Mouse (Mus musculus): ENCODE measurements around the gene Nt5c2. TPM values are rescaled to one million over a fixed set of nuclear protein-coding genes. Genes with fewer than 3 reads are reported as not detected.

The Nt5c2 gene
- polyA plus RNA-seq, 1 experiment from 2014 or later, result 45.3 TPM

- Histone ChIP-seq H3K27me3 (replicated peaks; ENCODE audit: insufficient read depth, low read length) (no peaks in the 10 kb centered on the region), H3K27ac (ENCODE audit: low read length) (no peak overlapping the region), H3K36me3 (ENCODE audit: insufficient read depth, low read length) (peaks cover 5% of the 10 kb centered on the region; the same call in 1 of the 2 replicates), H3K4me3 (ENCODE audit: low read depth, low read length) (no peak overlapping the region), H3K4me1 (ENCODE audit: insufficient read depth, low read depth, low read length) (no peaks in the 10 kb centered on the region), H3K9ac (replicated peaks; ENCODE audit: low read depth) (no peak overlapping the region), H3K4me2 (replicated peaks; ENCODE audit: low read depth, low read length) (no peak overlapping the region), H3K9me3 (ENCODE audit: low read length) (no peaks in the 10 kb centered on the region)
- DNase-seq (ENCODE audit: low spot score) (no peak), ATAC-seq (no peak)
- TF ChIP-seq EP300 (IDR thresholded peaks at IDR 0.05) (no peak), CTCF (IDR thresholded peaks at IDR 0.05) (no peak)
- WGBS, result 53% methylated on average over 3 of the region's 3 CpGs
Observed at GRCm38 (mm10) chr19:46911492-46911891, 103.5 kb downstream of the Nt5c2 start.

- no peaks in the 10 kb centered on the region for H3K9me3 ChIP-seq (ENCODE audit: low read length)
- ATAC-seq (peak; percentile 62), DNase-seq (ENCODE audit: low spot score) (peak; percentile 79)
- H3K9ac ChIP-seq (replicated peaks; ENCODE audit: low read depth), result no peak overlapping the region
- H3K27me3 ChIP-seq (replicated peaks; ENCODE audit: insufficient read depth, low read length), result no peaks in the 10 kb centered on the region
- H3K4me2 ChIP-seq (replicated peaks; ENCODE audit: low read depth, low read length), result no peak overlapping the region
- 66% methylated on average over 4 of the region's 4 CpGs for WGBS
- TF ChIP-seq CTCF (IDR thresholded peaks at IDR 0.05) (no peak), EP300 (IDR thresholded peaks at IDR 0.05) (peak; percentile 75)
- H3K4me1 ChIP-seq (ENCODE audit: insufficient read depth, low read depth, low read length), result no peaks in the 10 kb centered on the region
- H3K27ac ChIP-seq (ENCODE audit: low read length), result peak overlapping the region; percentile 33
- H3K36me3 ChIP-seq (ENCODE audit: insufficient read depth, low read length), result peaks cover 5% of the 10 kb centered on the region; the same call in 1 of the 2 replicates
- no peak overlapping the region for H3K4me3 ChIP-seq (ENCODE audit: low read depth, low read length)
Observed at GRCm38 (mm10) chr19:46908977-46909376, 106.0 kb downstream of the Nt5c2 start.

GRCm38 (mm10) chr19:46908207-46908606 is 106.7 kb downstream of the Nt5c2 start:
- Histone ChIP-seq H3K4me1 (ENCODE audit: insufficient read depth, low read depth, low read length) (no peaks in the 10 kb centered on the region), H3K9ac (replicated peaks; ENCODE audit: low read depth) (no peak overlapping the region), H3K4me3 (ENCODE audit: low read depth, low read length) (no peak overlapping the region), H3K36me3 (ENCODE audit: insufficient read depth, low read length) (peaks cover 5% of the 10 kb centered on the region; the same call in 1 of the 2 replicates), H3K4me2 (replicated peaks; ENCODE audit: low read depth, low read length) (no peak overlapping the region), H3K9me3 (ENCODE audit: low read length) (no peaks in the 10 kb centered on the region), H3K27me3 (replicated peaks; ENCODE audit: insufficient read depth, low read length) (no peaks in the 10 kb centered on the region), H3K27ac (ENCODE audit: low read length) (no peak overlapping the region)
- no peak for DNase-seq (ENCODE audit: low spot score)
- WGBS, result 83% methylated on average over 5 of the region's 5 CpGs
- ATAC-seq, result no peak
- no peak for TF ChIP-seq CTCF (IDR thresholded peaks at IDR 0.05)
- TF ChIP-seq EP300 (IDR thresholded peaks at IDR 0.05), result no peak

GRCm38 (mm10) chr19:46905971-46906370 is 109.0 kb downstream of the Nt5c2 start:
- WGBS, result 82% methylated on average over 4 of the region's 4 CpGs
- DNase-seq (ENCODE audit: low spot score), result no peak
- no peaks in the 10 kb centered on the region for H3K9me3 ChIP-seq (ENCODE audit: low read length)

GRCm38 (mm10) chr19:46905383-46905782 is 109.6 kb downstream of the Nt5c2 start:
- no peak for DNase-seq (ENCODE audit: low spot score)
- H3K4me1 ChIP-seq (ENCODE audit: insufficient read depth, low read depth, low read length), result no peaks in the 10 kb centered on the region
- no peaks in the 10 kb centered on the region for H3K27me3 ChIP-seq (replicated peaks; ENCODE audit: insufficient read depth, low read length)
- no peak overlapping the region for H3K4me2 ChIP-seq (replicated peaks; ENCODE audit: low read depth, low read length)
- TF ChIP-seq EP300 (IDR thresholded peaks at IDR 0.05) (no peak), CTCF (IDR thresholded peaks at IDR 0.05) (no peak)
- no peaks in the 10 kb centered on the region for H3K36me3 ChIP-seq (ENCODE audit: insufficient read depth, low read length)
- no peak overlapping the region for H3K27ac ChIP-seq (ENCODE audit: low read length)
- no peak overlapping the region for H3K4me3 ChIP-seq (ENCODE audit: low read depth, low read length)
- H3K9me3 ChIP-seq (ENCODE audit: low read length), result no peaks in the 10 kb centered on the region
- ATAC-seq, result no peak
- H3K9ac ChIP-seq (replicated peaks; ENCODE audit: low read depth), result no peak overlapping the region

More at GRCm38 (mm10) chr19:46905971-46906370, 109.0 kb downstream of the Nt5c2 start:
- ATAC-seq, result no peak
- TF ChIP-seq EP300 (IDR thresholded peaks at IDR 0.05), result no peak
- H3K27me3 ChIP-seq (replicated peaks; ENCODE audit: insufficient read depth, low read length), result no peaks in the 10 kb centered on the region
- no peaks in the 10 kb centered on the region for H3K36me3 ChIP-seq (ENCODE audit: insufficient read depth, low read length)
- H3K4me1 ChIP-seq (ENCODE audit: insufficient read depth, low read depth, low read length), result no peaks in the 10 kb centered on the region
- H3K27ac ChIP-seq (ENCODE audit: low read length), result no peak overlapping the region
- no peak overlapping the region for H3K4me2 ChIP-seq (replicated peaks; ENCODE audit: low read depth, low read length)
- H3K4me3 ChIP-seq (ENCODE audit: low read depth, low read length), result no peak overlapping the region
- no peak overlapping the region for H3K9ac ChIP-seq (replicated peaks; ENCODE audit: low read depth)

GRCm38 (mm10) chr19:46904907-46905306 is 110.0 kb downstream of the Nt5c2 start:
- H3K27ac ChIP-seq (ENCODE audit: low read length), result no peak overlapping the region
- no peaks in the 10 kb centered on the region for H3K36me3 ChIP-seq (ENCODE audit: insufficient read depth, low read length)
- H3K27me3 ChIP-seq (replicated peaks; ENCODE audit: insufficient read depth, low read length), result no peaks in the 10 kb centered on the region
- H3K9me3 ChIP-seq (ENCODE audit: low read length), result no peaks in the 10 kb centered on the region
- no peak for TF ChIP-seq CTCF (IDR thresholded peaks at IDR 0.05)
- no peak for TF ChIP-seq EP300 (IDR thresholded peaks at IDR 0.05)
- H3K4me2 ChIP-seq (replicated peaks; ENCODE audit: low read depth, low read length), result no peak overlapping the region
- ATAC-seq (no peak), DNase-seq (ENCODE audit: low spot score) (no peak)
- no peaks in the 10 kb centered on the region for H3K4me1 ChIP-seq (ENCODE audit: insufficient read depth, low read depth, low read length)
- no peak overlapping the region for H3K9ac ChIP-seq (replicated peaks; ENCODE audit: low read depth)
- no peak overlapping the region for H3K4me3 ChIP-seq (ENCODE audit: low read depth, low read length)
- 100% methylated on average over 1 of the region's 1 CpGs for WGBS

- no peak overlapping the region for H3K4me3 ChIP-seq (ENCODE audit: low read depth, low read length)
- TF ChIP-seq EP300 (IDR thresholded peaks at IDR 0.05) (no peak), CTCF (IDR thresholded peaks at IDR 0.05) (no peak)
- no peak for ATAC-seq
- no peaks in the 10 kb centered on the region for H3K4me1 ChIP-seq (ENCODE audit: insufficient read depth, low read depth, low read length)
- H3K9me3 ChIP-seq (ENCODE audit: low read length), result no peaks in the 10 kb centered on the region
- no peak overlapping the region for H3K27ac ChIP-seq (ENCODE audit: low read length)
- WGBS, result 90% methylated on average over 5 of the region's 5 CpGs
- H3K27me3 ChIP-seq (replicated peaks; ENCODE audit: insufficient read depth, low read length), result no peaks in the 10 kb centered on the region
- no peak overlapping the region for H3K9ac ChIP-seq (replicated peaks; ENCODE audit: low read depth)
- DNase-seq (ENCODE audit: low spot score), result no peak
- H3K36me3 ChIP-seq (ENCODE audit: insufficient read depth, low read length), result no peaks in the 10 kb centered on the region
- H3K4me2 ChIP-seq (replicated peaks; ENCODE audit: low read depth, low read length), result no peak overlapping the region
Observed at GRCm38 (mm10) chr19:46903379-46903778, 111.6 kb downstream of the Nt5c2 start.

All from lung, postnatal 0 days (tissue).